Mouse (Mus musculus) neural tube, embryonic 14.5 days (tissue): ENCODE results near the gene Adgrg6. TPM values are rescaled to one million over a fixed set of nuclear protein-coding genes. Genes with fewer than 3 reads are reported as not detected.
A peak's percentile ranks its signal among the peaks of the same experiment; 100 is the strongest.

ENCODE experiments used
- ATAC-seq: fragments of 200-750 bp; cut with Nextera tagmentation; 2 replicates; pipeline ENCODE4 v1.8.0; 2017; ENCODE audit warnings: low read depth, mild to moderate bottlenecking, moderate TSS enrichment, moderate library complexity
- H3K27ac ChIP-seq: fragments of 300-500 bp; sonication (generic); 2 replicates; pipeline ENCODE4 v1.5.1; 2014; ENCODE audit warnings: low read depth, mild to moderate bottlenecking, control low read depth, low read length, moderate library complexity, mixed read lengths
- H3K27me3 ChIP-seq: fragments of 300-500 bp; sonication (generic); 2 replicates; pipeline ENCODE4 v1.6.1; 2014; ENCODE audit warnings: low read length; ENCODE audit not compliant: control insufficient read depth, insufficient read depth
- H3K36me3 ChIP-seq: fragments of 300-500 bp; sonication (generic); 2 replicates; pipeline ENCODE4 v1.6.1; 2014; ENCODE audit warnings: low read length, mixed read lengths; ENCODE audit not compliant: control insufficient read depth, insufficient read depth
- H3K4me1 ChIP-seq: fragments of 300-500 bp; sonication (generic); 2 replicates; pipeline ENCODE4 v1.6.1; 2014; ENCODE audit warnings: low read length; ENCODE audit not compliant: control insufficient read depth, insufficient read depth
- H3K4me2 ChIP-seq: fragments of 300-500 bp; sonication (generic); 2 replicates; pipeline ENCODE4 v1.6.1; 2014; ENCODE audit warnings: mild to moderate bottlenecking, low read depth, low read length, control low read depth
- H3K4me3 ChIP-seq: fragments of 300-500 bp; sonication (generic); 2 replicates; pipeline ENCODE4 v1.5.1; 2014; ENCODE audit warnings: low read depth, low read length, control low read depth, mixed read lengths
- H3K9ac ChIP-seq: fragments of 300-500 bp; sonication (generic); replicated peaks from 2 replicates; pipeline ENCODE4 v1.6.1; 2014; ENCODE audit warnings: low read depth, mild to moderate bottlenecking, control low read depth, low read length, mixed read lengths
- H3K9me3 ChIP-seq: fragments of 300-500 bp; sonication (generic); 2 replicates; pipeline ENCODE4 v1.6.1; 2016; ENCODE audit warnings: low read length; ENCODE audit not compliant: control insufficient read depth
- WGBS: fragments of 180-500 bp; shearing (Covaris S2); extraction: QIAGEN DNeasy Blood & Tissue Kit; methylation state at CpG from one replicate; pipeline ENCODE4 v1.1.7; 2014; 5-methylcytosine and 5-hydroxymethylcytosine counted together
- polyA plus RNA-seq: library from polyadenylated mRNA; unstranded; fragments of >200 nt; fragmentation: Nextera tagmentation; extraction: Ambion mirVana; gene quantifications from 2 replicates; pipeline ENCODE4 v1.2.1, GENCODE M21; 2014

The Adgrg6 gene
- polyA plus RNA-seq, 1 experiment from 2014 or later: 1.2 TPM

DNA sequence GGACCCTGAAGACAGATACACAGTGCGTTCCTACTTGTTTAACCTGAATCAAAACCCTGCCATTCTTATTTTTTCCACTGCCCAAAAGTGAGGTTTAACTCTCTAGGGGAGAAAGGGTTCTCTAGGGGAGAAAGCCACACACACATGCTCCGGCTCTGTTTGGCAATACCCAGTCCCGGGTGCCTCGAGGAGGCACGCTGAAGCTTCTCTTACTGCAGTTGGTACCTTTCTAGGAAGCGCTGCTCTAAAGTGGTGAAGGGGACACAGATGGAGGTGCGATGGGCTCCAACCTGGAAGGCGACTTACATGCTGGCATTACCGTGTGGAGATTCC is 885 bp downstream of the Adgrg6 start:
- no peak overlapping the region for H3K9ac ChIP-seq
- H3K4me1 ChIP-seq: no peaks in the 10 kb centered on the region
- H3K36me3 ChIP-seq: no peaks in the 10 kb centered on the region
- peak overlapping the region; percentile 100 for H3K4me2 ChIP-seq
- H3K9me3 ChIP-seq: no peaks in the 10 kb centered on the region
- 7% methylated on average over 9 of the region's 9 CpGs for WGBS
- peak overlapping the region; percentile 76 for H3K4me3 ChIP-seq
- no peak overlapping the region for H3K27ac ChIP-seq
- peak; percentile 50 for ATAC-seq
- no peaks in the 10 kb centered on the region for H3K27me3 ChIP-seq

DNA sequence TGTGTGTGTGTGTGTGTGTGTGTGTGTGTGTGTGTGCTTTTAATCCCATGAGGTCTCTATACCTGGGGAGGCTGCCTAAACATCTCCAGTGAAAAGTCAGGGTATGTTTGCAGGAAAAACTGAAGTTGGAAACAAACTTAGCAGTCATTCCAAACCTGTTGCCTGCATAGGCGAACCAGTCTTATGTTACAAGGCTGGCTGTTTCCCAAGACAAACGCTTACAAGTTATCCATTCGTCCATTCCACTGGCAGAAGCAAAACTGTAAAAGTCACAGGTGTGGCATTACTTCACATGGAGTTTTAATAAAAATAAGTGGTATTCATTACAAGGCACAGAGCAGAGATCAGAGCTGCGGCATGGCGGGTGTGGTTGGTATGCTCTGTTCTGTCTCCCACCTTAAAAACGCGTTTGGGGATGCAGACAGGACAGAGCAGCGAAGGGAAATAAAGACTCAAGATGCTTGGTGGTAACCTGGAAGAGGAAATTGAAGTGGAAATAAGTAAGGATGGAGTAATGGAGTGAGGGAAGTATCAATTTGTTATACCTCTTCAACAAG is 1.9 kb downstream of the Adgrg6 start:
- H3K4me2 ChIP-seq: peak overlapping the region; percentile 100; the same call in 1 of the 2 replicates
- no peaks in the 10 kb centered on the region for H3K36me3 ChIP-seq
- no peak overlapping the region for H3K27ac ChIP-seq
- H3K4me3 ChIP-seq: no peak overlapping the region
- no peaks in the 10 kb centered on the region for H3K4me1 ChIP-seq
- no peak for ATAC-seq
- no peak overlapping the region for H3K9ac ChIP-seq
- WGBS: 72% methylated on average over 8 of the region's 8 CpGs
- no peaks in the 10 kb centered on the region for H3K9me3 ChIP-seq
- no peaks in the 10 kb centered on the region for H3K27me3 ChIP-seq

DNA sequence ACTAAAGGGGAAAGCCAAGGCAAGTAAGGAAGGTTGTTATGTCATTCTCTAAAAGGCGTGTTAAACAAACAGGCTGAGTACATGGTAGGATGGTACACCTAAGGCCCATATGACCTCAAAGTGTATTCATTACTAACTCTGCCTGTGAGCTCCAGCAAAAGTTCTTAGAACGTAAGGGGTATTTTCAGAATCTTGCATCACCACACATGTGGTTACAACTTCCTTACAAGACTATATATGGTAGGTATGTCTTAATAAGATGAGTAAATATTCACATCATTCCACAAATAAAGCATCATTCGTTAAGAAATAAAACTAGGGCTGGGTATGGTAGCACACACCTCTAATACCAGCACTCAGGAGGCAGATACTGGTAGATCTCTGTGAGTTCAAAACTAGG is 8.4 kb downstream of the Adgrg6 start:
- ATAC-seq: no peak
- no peak overlapping the region for H3K9ac ChIP-seq
- H3K9me3 ChIP-seq: no peaks in the 10 kb centered on the region
- no peaks in the 10 kb centered on the region for H3K27me3 ChIP-seq
- H3K4me2 ChIP-seq: no peak overlapping the region
- H3K36me3 ChIP-seq: no peaks in the 10 kb centered on the region
- no peaks in the 10 kb centered on the region for H3K4me1 ChIP-seq
- H3K4me3 ChIP-seq: no peak overlapping the region
- 90% methylated on average over 3 of the region's 3 CpGs for WGBS
- H3K27ac ChIP-seq: no peak overlapping the region

- Histone ChIP-seq H3K27ac (no peak overlapping the region), H3K9ac (no peak overlapping the region), H3K4me2 (no peak overlapping the region), H3K27me3 (no peaks in the 10 kb centered on the region), H3K4me1 (no peaks in the 10 kb centered on the region), H3K36me3 (no peaks in the 10 kb centered on the region), H3K9me3 (no peaks in the 10 kb centered on the region), H3K4me3 (no peak overlapping the region)
- WGBS: 86% methylated on average over 3 of the region's 3 CpGs
- no peak for ATAC-seq
Measured at GRCm38 (mm10) chr10:14531090-14531489, 14.4 kb downstream of the Adgrg6 start.

DNA sequence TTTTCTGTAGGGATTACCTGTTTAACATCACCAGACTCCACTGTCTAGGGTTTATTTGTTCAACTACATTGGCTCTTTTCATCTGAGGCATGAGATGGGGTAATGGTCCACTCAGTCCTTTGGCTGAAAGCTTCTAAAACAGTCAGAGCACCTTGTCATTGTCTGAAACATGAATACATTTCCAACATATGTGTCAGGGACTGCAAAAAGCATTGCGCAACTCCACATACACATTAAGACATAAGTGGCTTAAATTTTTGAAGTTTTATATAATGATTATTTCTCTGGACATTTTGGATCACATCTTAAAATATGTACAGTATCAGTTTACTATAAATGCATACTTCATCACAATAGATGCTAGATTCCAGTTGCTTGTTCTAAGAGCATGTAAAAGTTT is 14.8 kb downstream of the Adgrg6 start:
- no peaks in the 10 kb centered on the region for H3K4me1 ChIP-seq
- no peak overlapping the region for H3K4me3 ChIP-seq
- H3K4me2 ChIP-seq: no peak overlapping the region
- ATAC-seq: no peak
- H3K36me3 ChIP-seq: no peaks in the 10 kb centered on the region
- 98% methylated on average over 1 of the region's 1 CpGs for WGBS
- no peaks in the 10 kb centered on the region for H3K27me3 ChIP-seq
- H3K27ac ChIP-seq: no peak overlapping the region
- H3K9me3 ChIP-seq: no peaks in the 10 kb centered on the region
- no peak overlapping the region for H3K9ac ChIP-seq

GRCm38 (mm10) chr10:14527765-14528164 is 17.7 kb downstream of the Adgrg6 start:
- Histone ChIP-seq H3K4me3 (no peak overlapping the region), H3K4me2 (no peak overlapping the region), H3K36me3 (no peaks in the 10 kb centered on the region), H3K4me1 (no peaks in the 10 kb centered on the region), H3K27ac (no peak overlapping the region), H3K9me3 (no peaks in the 10 kb centered on the region), H3K9ac (no peak overlapping the region), H3K27me3 (no peaks in the 10 kb centered on the region)
- WGBS: 76% methylated on average over 2 of the region's 2 CpGs
- no peak for ATAC-seq

- no peak overlapping the region for H3K4me3 ChIP-seq
- no peaks in the 10 kb centered on the region for H3K4me1 ChIP-seq
- WGBS: 86% methylated on average over 5 of the region's 5 CpGs
- no peak overlapping the region for H3K27ac ChIP-seq
- H3K27me3 ChIP-seq: no peaks in the 10 kb centered on the region
- H3K4me2 ChIP-seq: no peak overlapping the region
- no peaks in the 10 kb centered on the region for H3K9me3 ChIP-seq
- H3K9ac ChIP-seq: no peak overlapping the region
- no peaks in the 10 kb centered on the region for H3K36me3 ChIP-seq
- no peak for ATAC-seq
Measured at GRCm38 (mm10) chr10:14522729-14523128, 22.7 kb downstream of the Adgrg6 start.

- WGBS: 78% methylated on average over 8 of the region's 8 CpGs
Measured at GRCm38 (mm10) chr10:14520912-14521675, 24.4 kb downstream of the Adgrg6 start.

DNA sequence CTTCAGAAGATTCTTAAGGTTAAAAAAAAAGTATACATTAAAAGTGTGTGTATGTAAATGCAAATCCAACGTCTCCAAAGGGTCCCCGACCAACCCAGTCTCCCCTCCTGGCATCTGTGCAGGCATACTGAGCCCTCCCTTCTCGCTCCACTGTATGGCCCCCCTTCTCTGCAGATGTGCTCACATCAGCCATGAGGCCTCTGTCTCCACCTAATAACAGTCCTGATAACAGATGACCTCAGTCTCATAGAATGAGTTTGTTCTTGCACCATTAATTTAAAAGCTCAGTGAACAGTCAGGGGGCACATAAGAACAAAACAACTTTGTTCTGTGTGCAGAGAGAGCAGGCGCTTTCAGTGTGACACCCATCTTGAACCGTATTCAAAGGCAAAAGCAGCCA is 27.6 kb downstream of the Adgrg6 start:
- Histone ChIP-seq H3K27ac (no peak overlapping the region), H3K9ac (no peak overlapping the region), H3K4me2 (no peak overlapping the region), H3K4me3 (no peak overlapping the region), H3K27me3 (no peaks in the 10 kb centered on the region), H3K9me3 (no peaks in the 10 kb centered on the region), H3K36me3 (no peaks in the 10 kb centered on the region), H3K4me1 (no peaks in the 10 kb centered on the region)
- ATAC-seq: peak; percentile 88; the same call in 1 of the 2 replicates
- WGBS: 20% methylated on average over 5 of the region's 5 CpGs

More at GRCm38 (mm10) chr10:14520912-14521675, 24.4 kb downstream of the Adgrg6 start:
- no peak for ATAC-seq
- Histone ChIP-seq H3K4me3 (no peak overlapping the region), H3K4me1 (no peaks in the 10 kb centered on the region), H3K36me3 (no peaks in the 10 kb centered on the region), H3K9me3 (no peaks in the 10 kb centered on the region), H3K4me2 (no peak overlapping the region), H3K9ac (no peak overlapping the region), H3K27me3 (no peaks in the 10 kb centered on the region), H3K27ac (no peak overlapping the region)
